Mouse (Mus musculus) frontal cortex, adult (tissue): ENCODE results near the gene Erg28.

Source experiments
- ATAC-seq: cut with Nextera tagmentation; 2 replicates; pipeline ENCODE4 v1.9.2; 2017; ENCODE audit warnings: mild to moderate bottlenecking, moderate library complexity, mixed read lengths; ENCODE audit not compliant: low TSS enrichment

The Erg28 gene

DNA sequence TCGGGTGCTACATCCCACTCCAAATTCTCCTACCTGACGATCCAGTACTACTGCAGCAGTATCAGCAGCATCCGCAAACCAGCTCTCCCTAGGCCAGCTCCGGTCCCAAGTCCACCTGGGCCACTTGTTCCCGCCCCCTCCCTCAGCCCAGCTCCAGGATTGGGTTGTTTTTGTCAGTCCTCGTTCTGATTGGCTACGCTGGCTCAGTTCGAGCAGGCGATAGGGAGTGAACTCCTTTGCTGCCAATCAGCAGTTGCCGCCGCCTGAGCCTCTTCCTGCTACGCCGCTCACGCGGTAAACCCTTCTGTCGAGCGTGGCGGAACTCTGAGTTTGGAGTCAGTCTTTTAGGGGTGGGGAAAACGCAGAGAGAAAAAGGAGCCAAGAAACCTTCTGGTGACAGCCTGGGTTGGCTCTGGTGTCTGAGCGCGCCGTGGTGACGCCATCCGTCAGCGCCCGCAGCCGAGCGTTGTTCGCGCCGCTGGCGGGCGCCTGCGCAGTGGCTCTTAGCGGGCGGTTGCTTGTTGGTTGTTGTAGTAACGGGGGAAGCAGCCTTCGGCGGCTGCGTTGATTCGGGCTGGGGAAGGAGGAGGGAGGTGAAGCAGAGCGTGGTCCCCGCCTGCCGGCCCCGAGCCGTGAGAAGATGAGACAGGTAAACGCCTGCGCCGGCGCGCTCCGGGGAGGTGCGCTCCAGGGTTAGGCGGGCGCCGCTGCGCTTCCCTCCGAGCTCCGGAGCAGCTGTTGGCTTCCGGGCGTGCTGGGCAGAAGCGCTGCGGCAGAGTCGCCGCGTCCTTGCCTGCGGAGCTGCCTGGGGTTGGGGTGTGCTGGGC, at the start of gene Erg28, which contains the start of gene Ttll5:
Erg28 (minus strand) TSS at position 113 of the 827 bp plus-strand sequence.
Ttll5 (plus strand) TSS at position 222 of the 827 bp plus-strand sequence.
- ATAC-seq, result peak; percentile 93

DNA sequence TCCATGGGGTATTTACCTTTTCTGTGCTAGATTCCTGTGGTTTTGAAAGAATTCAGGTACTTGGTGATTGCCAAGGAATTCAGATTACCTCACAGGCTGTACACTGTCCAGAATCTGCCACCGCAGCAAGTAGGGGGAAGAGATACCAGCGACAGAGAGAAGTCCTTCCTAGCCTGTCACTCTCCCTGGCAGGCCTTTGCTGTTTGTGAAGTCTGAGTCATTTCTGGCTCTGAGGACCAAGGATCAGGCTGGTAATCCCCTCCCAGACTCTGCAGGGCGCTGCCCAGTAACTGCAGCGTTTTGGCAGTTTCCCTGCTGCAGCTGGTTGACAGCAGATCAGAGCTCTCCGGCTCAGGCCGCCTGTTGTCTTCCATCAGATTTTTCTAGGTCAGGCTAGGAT, 45.1 kb upstream of the Erg28 start:
- peak; percentile 89 for ATAC-seq

DNA sequence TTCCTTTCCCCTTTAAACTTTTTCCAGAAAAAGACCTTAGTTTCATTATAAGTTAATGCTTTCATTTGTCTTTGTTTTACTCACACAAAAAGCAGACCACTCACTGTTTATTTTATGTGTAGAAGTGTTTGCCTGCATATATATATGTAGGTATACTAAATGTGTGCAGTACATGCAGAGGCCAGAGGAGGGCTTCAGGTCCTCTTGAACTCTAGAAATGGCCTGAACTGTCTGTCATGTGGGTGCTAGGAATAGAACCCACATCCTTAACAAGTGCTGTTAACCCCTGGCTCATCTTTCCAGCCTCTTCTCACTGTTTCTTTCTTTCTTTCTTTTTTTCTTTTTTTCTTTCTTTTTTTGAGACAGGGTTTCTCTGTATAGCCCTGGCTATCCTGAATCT, 42.8 kb upstream of the Erg28 start:
- ATAC-seq, result no peak

DNA sequence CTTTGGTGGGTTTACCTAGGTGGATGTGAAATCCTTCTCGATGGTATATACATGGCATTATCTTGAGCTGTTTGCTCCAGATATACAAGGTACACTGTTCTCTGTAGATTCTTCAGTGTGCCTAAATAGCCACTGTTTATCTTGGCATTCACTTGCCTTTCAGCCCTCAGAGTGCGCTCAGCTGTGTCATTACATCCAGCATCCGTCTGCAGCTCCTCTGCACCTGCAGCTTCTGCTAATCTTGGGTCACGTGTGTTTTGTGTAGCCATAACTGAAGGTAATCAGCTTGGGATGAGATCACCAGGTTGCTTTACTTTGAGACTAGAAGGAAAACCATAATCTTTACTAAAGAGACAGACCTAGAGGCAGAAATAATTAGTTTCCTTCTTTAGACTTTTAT, 42.3 kb upstream of the Erg28 start:
- ATAC-seq, result no peak

DNA sequence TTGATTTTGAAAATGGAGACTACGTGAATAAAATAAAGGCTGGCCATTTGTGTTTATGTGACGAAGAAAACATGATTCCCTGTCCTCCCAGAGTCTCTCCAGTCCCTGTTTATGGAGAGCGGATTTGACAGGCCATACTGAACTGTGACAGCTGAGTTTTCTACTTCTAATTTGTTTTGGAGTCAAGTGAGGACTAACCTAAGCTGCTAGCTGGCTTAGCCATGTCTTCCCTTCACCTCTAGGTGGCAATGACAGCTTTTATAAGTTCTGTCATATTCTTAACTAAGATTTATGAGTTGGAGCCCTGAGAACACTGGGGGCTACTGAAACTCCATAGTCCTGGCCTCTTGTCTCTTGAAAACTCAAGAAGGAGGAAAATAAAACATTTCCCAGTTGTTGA, 41.2 kb upstream of the Erg28 start:
- ATAC-seq, result peak; percentile 67; the same call in 1 of the 2 replicates

DNA sequence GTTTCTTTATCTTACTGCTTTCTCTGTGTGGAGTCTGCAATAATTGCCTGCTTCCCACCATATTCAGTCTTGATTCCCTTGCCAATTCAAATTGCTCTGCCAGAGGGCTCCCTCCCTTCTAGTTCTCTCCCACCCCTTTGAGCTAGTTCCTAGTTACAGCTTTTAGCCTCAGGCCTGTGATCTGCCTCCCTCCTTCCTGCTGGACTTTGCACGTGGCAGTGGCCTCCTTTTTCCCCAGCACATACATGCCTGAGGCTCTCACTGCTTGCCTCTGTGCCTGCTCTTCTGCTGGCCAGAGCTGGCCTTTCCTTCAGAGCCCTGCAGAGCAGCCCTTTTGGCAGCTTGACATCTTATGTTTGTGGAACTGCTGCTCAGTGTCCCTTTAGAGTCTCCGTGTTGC, 38.2 kb upstream of the Erg28 start:
- ATAC-seq, result no peak

DNA sequence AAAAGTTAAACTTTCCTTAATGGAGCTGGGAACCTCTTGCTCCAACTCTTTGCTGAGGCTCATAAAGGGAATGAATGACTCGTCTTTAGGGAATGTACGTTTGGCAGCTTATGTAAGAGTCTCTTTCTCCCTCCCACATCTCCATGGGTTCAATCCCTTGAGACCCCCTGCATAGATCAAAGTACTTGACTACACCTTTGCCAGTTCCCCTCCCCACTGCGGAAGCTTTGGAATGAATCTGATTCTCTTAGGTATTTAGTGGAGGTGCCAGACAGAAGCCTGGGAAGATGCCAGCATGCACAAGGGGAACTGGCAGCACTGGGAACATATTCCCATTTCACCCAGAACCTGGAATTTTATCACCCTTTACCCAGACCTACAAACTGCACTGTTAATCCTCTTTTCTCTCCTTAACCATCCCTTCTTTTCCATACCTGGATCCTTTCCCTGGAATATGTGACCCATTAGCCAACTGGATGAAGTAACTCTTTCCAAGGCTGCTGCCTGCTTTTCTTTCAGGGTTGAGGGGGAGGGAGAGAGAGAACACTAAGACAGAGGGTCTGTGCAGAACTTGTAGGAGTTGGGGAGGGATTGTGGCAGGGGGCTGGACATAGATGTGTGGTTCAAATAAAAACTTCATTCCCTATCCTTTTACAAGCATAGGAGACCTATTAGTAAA, 35.3 kb upstream of the Erg28 start:
- ATAC-seq, result no peak

DNA sequence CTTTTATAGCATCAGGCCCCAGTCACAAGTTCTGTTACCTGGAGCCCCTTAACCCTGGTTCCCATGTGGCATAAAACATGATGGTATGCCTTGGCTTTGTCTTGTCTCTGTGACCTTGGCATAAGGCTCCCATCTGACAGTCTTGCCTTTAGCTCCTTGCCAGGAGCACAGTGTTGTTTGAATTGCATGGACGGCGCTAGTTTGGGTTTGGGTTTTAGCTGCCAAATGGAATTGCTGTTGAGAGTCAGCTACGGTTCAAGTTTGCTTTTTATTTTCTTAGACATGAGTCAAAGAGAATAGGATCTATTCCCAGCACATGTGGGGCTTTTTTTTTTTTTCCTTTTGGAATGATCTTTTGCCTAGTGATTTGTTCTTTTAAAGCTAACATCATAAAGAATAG, 34.8 kb upstream of the Erg28 start:
- ATAC-seq, result no peak

DNA sequence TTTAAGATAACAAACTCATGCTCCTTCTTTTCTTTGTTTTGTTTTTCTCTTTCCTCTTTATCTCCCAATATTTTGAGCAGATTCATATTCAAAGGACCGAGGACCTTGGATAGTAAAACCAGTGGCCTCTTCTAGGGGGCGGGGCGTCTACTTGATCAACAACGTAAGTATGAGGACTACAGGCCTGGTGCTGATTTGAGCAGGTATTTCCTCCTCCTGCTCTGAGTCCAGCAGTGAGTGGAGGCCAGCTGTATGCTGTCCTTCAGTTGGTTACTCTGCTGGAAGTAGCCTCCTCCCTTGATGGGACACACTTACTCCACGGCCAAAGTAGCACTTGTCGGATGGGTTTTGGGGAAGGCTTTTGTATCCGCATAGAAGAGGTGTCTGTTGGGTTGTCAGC, 33.0 kb upstream of the Erg28 start:
- no peak for ATAC-seq

DNA sequence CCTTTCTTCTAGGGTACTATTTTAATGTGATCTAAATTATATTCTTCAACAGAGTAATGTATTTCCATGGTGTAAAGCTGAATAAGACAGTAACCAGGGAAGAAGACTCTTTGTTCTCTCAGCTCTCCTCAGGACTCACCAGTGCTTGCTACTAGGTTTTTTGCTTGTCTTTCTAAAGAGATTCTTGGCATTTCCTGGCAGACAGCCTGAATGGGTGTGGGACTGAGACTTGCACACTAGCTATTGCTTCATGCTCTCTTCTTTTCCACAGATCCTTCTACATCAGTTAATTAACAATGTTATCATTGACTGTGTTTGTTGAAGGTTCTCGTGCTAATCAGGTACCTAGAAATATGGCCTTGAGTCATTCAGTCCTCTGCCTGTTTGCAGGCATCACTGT, 29.9 kb upstream of the Erg28 start:
- peak; percentile 31; the same call in 1 of the 2 replicates for ATAC-seq

DNA sequence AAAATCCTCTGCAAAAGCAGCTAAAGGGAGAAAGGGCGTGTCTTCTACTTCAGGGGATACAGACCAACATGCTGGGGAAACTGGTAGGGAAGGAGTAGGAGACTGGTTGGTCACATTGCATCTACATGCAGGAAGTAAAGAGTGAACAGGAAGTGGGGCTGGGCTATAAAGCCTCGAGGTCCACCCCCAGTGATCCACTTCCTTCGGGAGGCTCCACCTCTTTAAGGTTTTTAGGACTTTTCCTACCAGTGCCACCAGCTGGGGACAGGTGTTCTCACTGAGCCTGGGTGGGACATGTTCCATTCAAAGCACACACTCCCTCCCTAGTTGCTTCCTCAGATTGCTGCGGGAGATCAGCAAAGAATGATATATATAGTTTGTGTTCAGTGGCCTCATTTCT, 29.5 kb upstream of the Erg28 start:
- ATAC-seq, result peak; percentile 44; the same call in 1 of the 2 replicates

DNA sequence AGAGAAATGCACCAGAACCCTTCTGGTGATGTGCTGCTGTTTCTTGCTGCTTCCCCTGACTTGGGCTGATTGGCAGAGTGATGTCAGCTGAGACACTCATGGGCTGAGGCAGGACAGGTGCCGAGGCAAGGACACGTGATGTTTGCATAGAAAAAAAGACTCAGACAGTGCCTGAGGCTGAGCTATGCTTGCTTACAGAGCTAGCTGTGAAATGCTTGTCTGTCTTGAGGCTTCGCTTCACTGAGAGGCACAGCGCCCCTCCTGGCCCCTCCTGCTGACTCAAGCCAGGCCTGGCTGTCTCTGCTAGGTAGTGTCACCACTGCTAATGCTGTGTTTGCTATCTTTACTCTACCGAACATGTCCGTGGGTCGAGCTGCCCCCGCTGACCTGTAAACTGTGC, 26.3 kb upstream of the Erg28 start:
- ATAC-seq, result no peak

DNA sequence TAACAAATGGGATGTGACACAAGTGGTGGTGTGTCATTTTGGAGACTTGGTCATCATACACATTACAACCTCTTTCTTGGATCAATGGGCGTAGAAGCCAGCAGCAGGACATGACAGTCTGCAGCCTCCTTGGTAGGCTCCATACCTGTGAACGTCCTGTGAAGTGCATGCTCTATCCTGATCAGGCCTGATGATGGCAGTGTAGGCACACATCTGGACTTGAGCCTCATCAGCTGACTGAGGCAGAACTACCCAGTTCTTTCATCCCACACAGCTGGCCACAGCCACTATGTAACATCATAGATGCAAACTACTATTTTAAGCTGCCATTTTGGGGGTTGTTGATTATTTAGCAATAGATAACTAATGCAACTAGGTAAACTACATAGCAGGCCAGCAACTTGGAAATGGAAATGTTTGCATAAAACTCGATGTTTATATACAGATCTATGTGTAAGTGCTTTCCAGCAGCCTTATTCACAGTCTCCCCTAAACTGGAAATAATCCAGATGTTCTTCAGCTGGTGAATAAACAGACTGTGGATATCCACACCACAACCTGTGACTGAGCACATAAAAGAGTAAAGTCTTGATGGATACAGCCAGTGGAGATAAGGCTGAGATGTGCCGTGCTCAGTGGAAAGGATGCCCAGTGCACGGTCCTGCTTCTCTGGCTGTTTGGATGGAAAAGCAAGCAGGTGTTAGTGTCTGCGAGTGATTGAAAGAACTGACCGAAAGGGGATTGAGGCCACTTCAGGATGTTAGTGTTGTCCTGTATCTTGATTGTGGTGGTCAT, 24.0 kb upstream of the Erg28 start:
- peak; percentile 73 for ATAC-seq

DNA sequence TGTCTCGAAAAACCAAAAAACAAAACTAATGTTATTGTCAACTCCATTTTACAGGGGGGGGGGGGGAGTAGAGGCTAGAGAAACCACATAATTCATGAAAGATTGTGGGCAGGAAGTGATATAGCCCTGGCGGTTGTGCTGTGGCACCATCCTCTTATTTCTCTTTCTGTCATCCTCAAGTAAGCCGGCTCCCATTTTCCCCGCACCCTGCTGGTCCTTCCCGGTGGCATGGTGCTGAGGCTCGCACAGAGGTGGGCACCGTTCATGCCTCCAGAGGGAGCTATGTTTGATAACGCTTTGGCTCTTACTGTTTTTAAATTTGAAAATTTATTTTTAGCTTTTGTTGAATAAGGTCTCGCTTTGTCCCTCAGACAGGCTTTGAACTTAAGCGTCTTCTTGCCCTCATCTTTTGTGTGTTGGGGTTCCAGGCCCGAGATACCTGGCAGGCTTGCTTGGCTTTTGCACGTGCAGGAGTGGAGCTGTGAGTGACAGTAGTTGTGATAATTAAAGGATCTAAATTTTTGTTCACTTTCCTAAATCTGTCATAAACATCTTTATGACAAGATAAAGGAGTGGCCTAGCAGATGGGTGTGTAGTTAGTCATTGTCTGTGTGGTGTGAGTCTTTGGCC, 15.1 kb upstream of the Erg28 start:
- ATAC-seq, result no peak

DNA sequence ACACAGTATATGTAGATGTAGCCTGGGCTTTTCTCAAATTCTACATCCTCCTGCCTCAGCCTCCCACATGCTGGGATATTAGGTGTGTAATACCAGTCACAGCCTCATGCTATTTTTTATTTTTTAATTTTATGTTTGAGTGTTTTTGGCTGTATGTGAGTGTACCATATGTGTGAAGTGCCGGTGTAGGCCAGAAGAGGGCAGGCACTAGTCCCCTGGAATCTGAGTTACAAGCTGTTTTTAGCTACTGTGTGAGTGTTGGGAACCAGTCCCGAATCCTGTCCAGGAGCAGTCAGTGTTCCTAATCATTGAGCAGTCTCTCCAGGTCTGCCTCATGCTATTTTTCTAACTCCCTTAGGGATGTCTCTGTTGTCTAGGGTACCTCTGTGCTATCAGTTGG, 13.4 kb upstream of the Erg28 start:
- ATAC-seq, result no peak

DNA sequence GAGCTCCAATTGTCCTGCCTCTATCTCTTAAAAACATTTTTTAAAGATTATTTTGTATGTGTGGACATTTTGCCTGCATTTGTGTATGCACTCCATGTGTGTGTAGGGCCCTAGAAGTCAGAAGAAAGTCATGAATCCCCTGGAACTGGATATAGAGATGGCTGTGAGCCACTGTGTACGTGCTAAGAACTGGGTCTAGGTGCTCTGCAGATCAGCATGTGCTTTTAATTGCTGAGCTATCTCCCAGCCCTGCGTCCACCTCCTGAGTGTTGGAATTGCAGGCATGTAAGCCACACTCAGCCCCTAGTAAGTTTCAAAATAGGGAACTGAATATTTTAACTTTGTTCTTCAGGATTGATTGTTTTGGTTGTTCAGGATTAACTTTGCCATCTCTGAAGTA, 10.2 kb upstream of the Erg28 start:
- ATAC-seq, result no peak

DNA sequence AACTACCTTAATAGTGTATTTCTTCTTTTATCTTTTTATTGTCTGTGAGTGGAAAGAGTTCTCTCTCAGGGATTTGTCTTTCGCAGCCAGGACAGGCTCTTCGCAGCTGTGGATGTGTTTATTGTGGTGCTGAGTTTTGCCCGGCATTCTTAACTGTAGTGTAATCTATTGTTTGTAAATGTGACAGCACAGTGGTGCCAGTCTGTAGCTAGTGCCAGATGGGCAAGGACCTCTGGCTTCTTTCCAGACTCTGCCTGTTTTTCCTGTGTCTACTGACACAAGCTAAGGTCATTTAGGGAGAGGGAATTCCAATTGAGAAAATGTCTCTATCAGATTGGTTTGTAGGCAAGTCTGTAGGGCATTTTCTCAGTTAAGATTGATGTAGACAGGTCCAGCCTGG, 6.3 kb upstream of the Erg28 start:
- ATAC-seq, result peak; percentile 31; the same call in 1 of the 2 replicates

DNA sequence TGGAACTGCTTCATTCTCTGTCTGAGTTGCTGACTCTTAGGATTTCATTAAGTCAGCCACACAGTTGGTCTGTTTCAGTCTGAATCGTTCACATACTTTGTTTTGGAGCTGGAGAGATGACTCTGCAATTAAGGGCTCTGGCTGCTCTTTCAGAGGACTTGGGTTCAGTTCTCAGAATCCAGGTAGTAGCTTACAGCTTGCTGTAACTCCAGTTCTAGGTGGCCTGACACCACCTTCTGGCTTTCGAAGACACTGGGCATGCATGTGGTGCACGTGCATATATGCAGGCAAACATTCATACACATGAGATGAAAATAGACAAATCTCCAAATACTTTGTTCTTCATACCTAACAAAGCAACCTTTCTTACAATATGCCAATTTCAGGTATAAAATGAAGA, 5.5 kb upstream of the Erg28 start:
- ATAC-seq, result no peak

DNA sequence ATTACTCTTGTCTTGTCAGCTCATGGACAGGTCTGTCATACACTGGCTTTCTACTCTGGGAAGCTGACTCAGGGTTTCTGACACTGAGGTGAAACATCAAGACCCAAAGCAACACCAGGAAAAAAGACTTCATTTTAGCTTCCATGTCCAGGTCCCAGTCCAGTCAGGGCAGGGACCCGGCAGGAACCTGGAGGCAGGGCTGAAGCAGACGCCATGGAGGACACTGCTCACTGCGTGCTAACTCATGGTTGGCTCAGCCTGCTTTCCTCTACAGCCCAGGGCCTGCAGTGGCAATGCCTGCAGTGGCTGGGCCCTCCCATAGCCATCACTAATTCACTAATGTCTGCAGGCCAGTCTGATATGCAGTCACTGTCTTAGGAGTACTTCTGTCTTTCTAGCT, 4.5 kb upstream of the Erg28 start:
- no peak for ATAC-seq

DNA sequence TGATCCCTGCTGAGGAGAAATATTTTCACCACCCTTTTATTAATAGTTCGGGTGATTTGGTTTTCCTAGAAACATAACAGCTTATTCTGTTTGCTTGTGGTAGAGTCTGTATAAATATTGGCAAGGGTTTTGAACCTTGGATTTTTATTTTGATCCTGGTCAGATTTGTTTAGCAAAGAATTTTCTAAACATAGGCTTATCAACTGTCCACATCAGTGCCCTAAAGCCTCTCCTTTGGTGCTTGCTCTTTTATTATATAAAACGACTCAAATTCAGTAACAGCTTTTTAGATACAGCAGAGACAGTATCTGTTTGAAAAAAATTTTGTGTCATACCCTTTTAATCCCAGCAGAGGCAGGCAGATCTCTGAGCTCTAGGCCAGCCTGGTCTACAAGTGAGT, 1.5 kb upstream of the Erg28 start:
- no peak for ATAC-seq

DNA sequence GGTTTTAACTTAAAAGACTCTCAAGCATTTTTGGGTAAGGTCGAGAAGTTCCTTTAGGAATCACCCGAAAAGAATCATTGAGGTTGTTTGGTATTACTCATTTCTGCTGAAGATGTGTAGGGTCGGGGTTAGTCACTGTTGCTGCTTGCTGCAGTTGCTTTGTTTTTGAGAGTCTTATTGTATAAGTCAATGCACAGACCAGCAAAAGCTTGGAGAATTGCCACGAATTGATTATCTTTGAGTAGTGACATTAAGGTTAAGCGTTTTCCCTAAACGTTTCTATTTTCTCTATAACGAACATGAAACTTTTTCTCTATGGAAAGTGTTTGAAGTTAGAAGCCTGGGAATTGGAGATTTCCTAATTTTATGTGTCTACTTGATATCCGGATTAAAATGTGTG, 1.0 kb upstream of the Erg28 start:
- no peak for ATAC-seq

DNA sequence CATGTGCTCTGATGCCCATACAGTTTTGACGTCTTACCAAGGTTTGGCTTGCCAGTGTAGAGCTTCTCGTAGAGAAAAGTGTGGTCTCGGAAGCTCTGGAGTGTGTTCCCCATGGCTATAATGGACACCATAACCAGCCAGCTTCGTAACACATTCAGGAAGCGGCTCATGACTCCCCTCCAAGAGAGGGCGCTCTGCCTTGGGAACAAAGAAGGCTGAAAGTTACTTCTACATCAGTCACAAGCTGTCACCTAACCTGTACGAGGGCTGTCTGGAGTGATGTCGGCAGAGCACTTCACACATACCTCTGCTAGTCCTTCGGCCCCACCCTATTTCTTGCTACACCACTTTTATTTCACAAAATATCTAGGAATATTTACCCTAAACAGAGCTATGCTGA, 2.3 kb downstream of the Erg28 start:
- ATAC-seq, result no peak
